Mouse (Mus musculus) MEL (cell line): ENCODE results near the gene Pdcd2l. TPM values are rescaled to one million over a fixed set of nuclear protein-coding genes. Genes with fewer than 3 reads are reported as not detected.

Experiments used
- DNase-seq: peaks from one replicate; pipeline ENCODE4 v3.0.0; 2011; ENCODE audit warnings: low read depth, low spot score
- H3K27ac ChIP-seq: 2 replicates; pipeline ENCODE4 v1.5.1; 2012; ENCODE audit warnings: low read depth, mild to moderate bottlenecking, control low read depth, low read length, moderate library complexity; ENCODE audit not compliant: control insufficient read depth
- H3K27me3 ChIP-seq, 2 experiments: fragments of 150-350 bp in 1 of 2; sonication (generic) in 1 of 2; 2 replicates each; pipeline ENCODE4 v1.6.1; 2012; ENCODE audit warnings: low read length in 2 of 2, mild to moderate bottlenecking in 2 of 2, improper control_type of control experiment in 1 of 2, moderate library complexity in 1 of 2; ENCODE audit not compliant: insufficient read depth in 2 of 2, control insufficient read depth in 1 of 2
- H3K36me3 ChIP-seq, 2 experiments: 2 replicates each; pipeline ENCODE4 v1.6.1; 2012 to 2014; ENCODE audit warnings: low read length in 2 of 2, improper control_type of control experiment in 1 of 2, inconsistent platforms in 1 of 2, mild to moderate bottlenecking in 1 of 2; ENCODE audit not compliant: insufficient read depth in 2 of 2, control insufficient read depth in 1 of 2
- H3K4me1 ChIP-seq, 2 experiments: fragments of 150-350 bp in 1 of 2; sonication (generic) in 1 of 2; 2 replicates each; pipeline ENCODE4 v1.6.1; 2012; ENCODE audit warnings: low read length in 2 of 2, improper control_type of control experiment in 1 of 2, mild to moderate bottlenecking in 1 of 2; ENCODE audit not compliant: insufficient read depth in 2 of 2, control insufficient read depth in 1 of 2
- H3K4me3 ChIP-seq, 2 experiments: fragments of 150-350 bp in 1 of 2; sonication (generic) in 1 of 2; 2 replicates each; pipeline ENCODE4 v1.5.1; 2012; ENCODE audit warnings: low read depth in 2 of 2, low read length in 2 of 2, mild to moderate bottlenecking in 2 of 2, moderate library complexity in 2 of 2, control low read depth in 1 of 2, improper control_type of control experiment in 1 of 2; ENCODE audit not compliant: control insufficient read depth in 1 of 2, insufficient read depth in 1 of 2
- H3K79me2 ChIP-seq: 2 replicates; pipeline ENCODE4 v1.6.1; 2012; ENCODE audit warnings: mild to moderate bottlenecking, low read length, moderate library complexity; ENCODE audit not compliant: control insufficient read depth, poor library complexity, insufficient read depth
- H3K9ac ChIP-seq: 2 replicates; pipeline ENCODE4 v1.6.1; 2012; ENCODE audit warnings: low read depth, mild to moderate bottlenecking, control low read depth, low read length, moderate library complexity; ENCODE audit not compliant: control insufficient read depth, poor library complexity, severe bottlenecking
- H3K9me3 ChIP-seq: fragments of 150-350 bp; sonication (generic); replicated peaks from 2 replicates; pipeline ENCODE4 v1.6.1; 2012; ENCODE audit warnings: mild to moderate bottlenecking, low read length, improper control_type of control experiment, moderate library complexity; ENCODE audit not compliant: insufficient read depth
- MAX ChIP-seq: IDR thresholded peaks from 2 replicates; pipeline ENCODE4 v1.6.1; 2011; ENCODE audit warnings: low read length, improper control_type of control experiment
- NRF1 ChIP-seq: IDR thresholded peaks from 2 replicates; pipeline ENCODE4 v1.6.1; 2014; ENCODE audit warnings: low read depth, mild to moderate bottlenecking, inconsistent platforms, low read length, improper control_type of control experiment, moderate library complexity; ENCODE audit not compliant: poor library complexity, insufficient read depth, severe bottlenecking
- POLR2AphosphoS2 ChIP-seq: IDR thresholded peaks from 2 replicates; pipeline ENCODE4 v1.6.1; 2011; ENCODE audit warnings: low read length, improper control_type of control experiment
- SIN3A ChIP-seq: IDR thresholded peaks from 2 replicates; pipeline ENCODE4 v1.6.1; 2012; ENCODE audit warnings: low read length, improper control_type of control experiment, inconsistent platforms
- SMC3 ChIP-seq: IDR thresholded peaks from 2 replicates; pipeline ENCODE4 v1.6.1; 2011; ENCODE audit warnings: low read depth, low read length, improper control_type of control experiment
- polyA plus RNA-seq, 2 experiments: library from polyadenylated mRNA; stranded (reverse) in 1 of 2; unstranded in 1 of 2; fragments of >175 nt in 1 of 2; fragments of >200 nt in 1 of 2; gene quantifications; 2 replicates each; pipeline versions ENCODE4 v1.2.1 to v1.2.4; 2012; ENCODE audit warnings: low replicate concordance in 2 of 2, low read depth in 1 of 2; ENCODE audit not compliant: insufficient read length in 2 of 2, insufficient read depth in 1 of 2, missing spikeins in 1 of 2
- total RNA-seq: library from RNA; depleted of rRNA; stranded (reverse); fragments of 300-350 nt; gene quantifications from 2 replicates; pipeline ENCODE4 v1.2.3, GENCODE M21; 2012; rRNA removed

Pdcd2l gene
- total and polyA plus RNA-seq, 3 experiments = 25.7 to 26.6 TPM; not detected in 1

- H3K36me3 ChIP-seq = peaks cover 0 to 15% of the 10 kb centered on the region in 2 experiments; a peak in 2 of 4 replicates
- H3K27ac ChIP-seq = no peak overlapping the region
These were observed 57.0 kb downstream of the Pdcd2l start for GRCm38 (mm10) chr7:34139493-34139892.

More at GRCm38 (mm10) chr7:34139493-34139892, 57.0 kb downstream of the Pdcd2l start:
- DNase-seq = no peak
- TF ChIP-seq MAX (no peak), NRF1 (no peak), SIN3A (no peak), SMC3 (no peak), POLR2AphosphoS2 (peak; percentile 64; the same call in 1 of the 2 replicates)
- TF ChIP-seq, all 39 proteins: peak for 1
- no peaks in the 10 kb centered on the region for H3K4me1 ChIP-seq
- no peaks in the 10 kb centered on the region for H3K27me3 ChIP-seq
- H3K9me3 ChIP-seq = no peaks in the 10 kb centered on the region
- no peak overlapping the region for H3K9ac ChIP-seq
- H3K4me3 ChIP-seq = no peak overlapping the region
- H3K79me2 ChIP-seq = no peaks in the 10 kb centered on the region

Other genes with a start within 250 kb of the Pdcd2l start
- gene Scgb2b27, start 182.7 kb downstream of the Pdcd2l start, total RNA-seq = not detected in 2 replicates
- gene Scgb2b27, start 182.7 kb downstream of the Pdcd2l start, polyA plus RNA-seq = not detected
- not detected in 2 replicates for gene Scgb1b27, start 175.2 kb downstream of the Pdcd2l start, total RNA-seq
- gene Scgb1b27, start 175.2 kb downstream of the Pdcd2l start, polyA plus RNA-seq = not detected
- gene Scgb1b30, start 101.2 kb downstream of the Pdcd2l start, total RNA-seq = not detected in 2 replicates
- gene Scgb1b30, start 101.2 kb downstream of the Pdcd2l start, polyA plus RNA-seq = not detected
- not detected in 2 replicates for gene Wtip, start 63.4 kb downstream of the Pdcd2l start, total RNA-seq
- not detected for gene Wtip, start 63.4 kb downstream of the Pdcd2l start, polyA plus RNA-seq
- 207 and 210 TPM in 2 replicates for gene Uba2, start 27.1 kb downstream of the Pdcd2l start, total RNA-seq
- 100 to 1,000 TPM in 1 of 2 experiments, not detected in 1; 201 TPM for gene Uba2, start 27.1 kb downstream of the Pdcd2l start, polyA plus RNA-seq
- 270 and 388 TPM in 2 replicates for gene Gpi1, start 33.7 kb upstream of the Pdcd2l start, total RNA-seq
- gene Gpi1, start 33.7 kb upstream of the Pdcd2l start, polyA plus RNA-seq = 1,000 to 10,000 TPM in 1 of 2 experiments, 100 to 1,000 TPM in 1; 727 to 1,355 TPM
- gene Gm6096, start 54.4 kb upstream of the Pdcd2l start, total RNA-seq = not detected in 2 replicates
- not detected for gene Gm6096, start 54.4 kb upstream of the Pdcd2l start, polyA plus RNA-seq
- 7.8 and 9.5 TPM in 2 replicates for gene 4931406P16Rik, start 116.9 kb upstream of the Pdcd2l start, total RNA-seq
- gene 4931406P16Rik, start 116.9 kb upstream of the Pdcd2l start, polyA plus RNA-seq = 10 to 100 TPM in 1 of 2 experiments, not detected in 1; 18.0 TPM
- 66.4 and 70.1 TPM in 2 replicates for gene Lsm14a, start 196.7 kb upstream of the Pdcd2l start, total RNA-seq
- gene Lsm14a, start 196.7 kb upstream of the Pdcd2l start, polyA plus RNA-seq = 100 to 1,000 TPM; 233 to 371 TPM